Mouse (Mus musculus) spleen, adult 2 months (tissue): Measurements from ENCODE around the gene Atg4b.

ENCODE experiments used
- CTCF ChIP-seq: fragments of 200-500 bp; IDR thresholded peaks from 2 replicates; pipeline ENCODE4 v1.5.1; 2011; ENCODE audit warnings: mild to moderate bottlenecking, inconsistent platforms; ENCODE audit not compliant: insufficient read depth, insufficient read length, insufficient replicate concordance; ENCODE audit errors: extremely low read depth
- POLR2A ChIP-seq: fragments of 200-500 bp; IDR thresholded peaks from 2 replicates; pipeline ENCODE4 v1.6.1; 2011; ENCODE audit warnings: low read depth, low read length, inconsistent platforms

DNA sequence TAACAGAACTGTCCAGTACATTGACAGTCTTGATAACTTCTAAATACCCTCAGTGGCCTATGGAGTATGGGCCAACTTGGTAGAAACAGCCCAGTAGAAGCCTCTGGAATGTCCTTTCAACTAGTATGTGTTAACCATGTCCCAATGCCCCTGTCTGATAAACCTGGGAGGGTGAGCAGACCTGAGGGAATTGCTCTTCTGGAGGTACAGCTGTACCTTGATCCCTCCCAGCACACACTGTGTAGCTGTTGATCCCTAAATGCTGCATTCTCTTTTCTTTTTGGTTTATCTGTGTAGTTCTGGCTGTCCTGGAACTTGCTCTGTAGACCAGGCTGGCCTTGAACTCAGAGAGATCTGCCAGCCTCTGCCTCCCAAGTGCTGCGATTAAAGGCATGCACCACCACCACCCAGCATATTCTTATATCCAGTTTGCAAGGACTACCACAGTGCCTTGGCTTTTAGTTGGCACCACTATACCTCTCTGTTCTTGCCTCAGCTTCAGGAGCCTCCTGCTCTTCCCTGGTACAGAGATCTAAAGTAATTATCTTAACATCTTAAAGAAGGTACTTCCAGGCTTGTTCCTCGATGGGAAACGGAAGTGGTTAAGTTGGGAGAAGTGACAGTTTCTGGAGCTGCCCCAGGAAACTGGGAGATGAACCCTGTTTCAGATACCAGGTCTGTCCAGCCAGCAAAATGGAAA lies 72.6 kb downstream of the Atg4b start:
- TF ChIP-seq CTCF (no peak), POLR2A (no peak)
